Mouse (Mus musculus) kidney, adult 9 months (tissue): Measurements from ENCODE around the gene Mbl2.
"Not testable (repeated sequence)": the region's sequence is repeated elsewhere in the genome, so short reads cannot be mapped to it uniquely, and the experiment has no call there.

ENCODE experiments used
- DNase-seq: peaks from one replicate; pipeline ENCODE4 v3.0.0; 2022

Gene Mbl2

DNA sequence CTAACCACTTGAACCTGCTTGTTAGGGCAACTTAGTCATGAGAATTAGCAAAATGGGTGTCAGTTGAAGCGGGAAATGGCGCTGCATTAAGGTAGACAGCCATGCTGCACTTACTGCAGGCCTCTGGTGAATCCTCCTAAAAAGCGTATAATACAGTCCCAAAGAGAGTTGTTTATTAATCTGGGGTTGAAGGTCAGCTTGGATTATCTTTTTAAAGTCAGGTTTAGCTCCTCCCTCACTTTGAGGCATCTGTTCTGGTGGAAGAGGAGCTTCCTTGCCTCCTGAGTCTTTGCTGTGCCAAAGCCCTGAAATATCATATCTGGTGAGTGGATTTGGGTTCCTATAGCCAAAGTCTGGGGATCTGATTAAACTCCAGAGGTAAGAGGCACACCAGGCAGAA, at the start of gene Mbl2:
Mbl2 (plus strand) TSS at position 252 of the 400 bp plus-strand sequence.
- DNase-seq: peak; percentile 30

DNA sequence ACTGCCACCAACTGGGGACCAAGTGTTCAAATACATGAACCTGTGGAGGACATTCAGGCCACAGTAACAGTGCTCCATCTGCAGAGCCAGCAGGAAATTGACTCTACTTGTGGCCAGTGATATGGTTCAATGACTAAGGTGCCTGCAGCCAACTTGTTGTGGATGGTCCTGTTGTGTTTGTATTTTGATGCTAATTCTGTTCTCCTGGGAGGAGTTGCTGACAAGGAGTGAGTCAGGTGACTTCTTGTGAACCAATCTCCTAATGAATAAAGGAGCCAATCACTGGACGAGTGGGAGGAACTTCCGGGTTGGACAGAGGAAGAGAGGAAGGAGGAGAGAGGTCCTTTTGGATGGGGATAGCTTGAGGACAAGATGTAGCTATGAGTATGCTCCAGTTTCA, 47.2 kb upstream of the Mbl2 start:
- no peak for DNase-seq

DNA sequence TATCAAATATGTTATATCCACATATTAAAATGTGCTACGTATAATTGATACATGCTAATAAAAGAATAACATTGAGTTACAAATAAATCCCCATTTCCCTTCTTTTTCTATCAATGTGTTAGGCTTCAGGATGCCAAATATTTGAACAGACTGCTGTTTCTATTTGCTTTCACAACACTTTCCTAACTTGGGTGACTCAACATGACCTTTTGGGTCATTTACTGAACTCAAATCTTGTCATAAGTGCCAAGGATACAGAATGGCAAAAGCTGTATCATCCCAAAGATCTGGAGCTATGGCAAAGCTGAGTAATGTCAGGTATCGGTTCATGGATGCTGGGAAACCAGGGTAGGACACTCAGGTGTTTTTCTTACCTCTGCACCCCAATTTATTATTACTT, 45.5 kb upstream of the Mbl2 start:
- no peak for DNase-seq

DNA sequence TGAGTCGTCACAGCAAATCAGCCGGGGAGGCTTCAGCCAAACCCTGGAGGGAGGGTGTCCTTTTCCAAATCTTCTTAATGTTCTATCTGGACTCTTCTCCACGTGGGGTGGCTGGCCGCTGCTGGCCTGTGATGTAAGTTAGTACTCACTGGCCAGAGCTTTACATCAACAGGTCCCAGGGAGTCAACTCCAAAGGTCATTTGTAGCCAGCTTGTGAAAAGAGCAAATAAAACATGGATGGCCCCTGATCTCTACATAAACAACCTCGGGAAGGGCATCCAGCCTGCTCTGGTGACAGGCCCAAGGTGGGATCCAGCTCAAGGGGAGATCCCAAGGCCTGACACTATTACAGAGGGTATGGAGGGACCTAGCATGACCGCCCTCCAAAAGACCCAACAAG, 37.7 kb upstream of the Mbl2 start:
- DNase-seq: no peak

DNA sequence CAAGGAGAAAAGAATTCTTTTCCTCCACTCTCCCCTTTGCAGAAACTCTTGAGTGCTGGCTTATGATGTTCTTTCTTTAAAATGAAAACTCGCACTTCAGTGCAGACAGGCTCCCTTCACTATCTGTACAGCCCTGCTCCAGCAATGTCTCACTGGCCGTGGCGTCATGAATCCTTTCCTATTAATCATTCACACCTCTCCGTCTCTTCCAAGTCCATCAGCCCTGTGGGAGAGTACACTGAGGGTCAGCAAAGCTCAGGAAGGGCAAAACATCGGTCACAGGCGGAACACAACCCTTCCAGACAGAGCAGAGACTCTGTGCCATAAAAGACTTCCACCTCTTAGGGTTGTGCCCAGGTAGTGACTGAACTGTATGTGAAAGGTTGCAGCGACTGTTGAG, 30.6 kb upstream of the Mbl2 start:
- peak; percentile 87 for DNase-seq

DNA sequence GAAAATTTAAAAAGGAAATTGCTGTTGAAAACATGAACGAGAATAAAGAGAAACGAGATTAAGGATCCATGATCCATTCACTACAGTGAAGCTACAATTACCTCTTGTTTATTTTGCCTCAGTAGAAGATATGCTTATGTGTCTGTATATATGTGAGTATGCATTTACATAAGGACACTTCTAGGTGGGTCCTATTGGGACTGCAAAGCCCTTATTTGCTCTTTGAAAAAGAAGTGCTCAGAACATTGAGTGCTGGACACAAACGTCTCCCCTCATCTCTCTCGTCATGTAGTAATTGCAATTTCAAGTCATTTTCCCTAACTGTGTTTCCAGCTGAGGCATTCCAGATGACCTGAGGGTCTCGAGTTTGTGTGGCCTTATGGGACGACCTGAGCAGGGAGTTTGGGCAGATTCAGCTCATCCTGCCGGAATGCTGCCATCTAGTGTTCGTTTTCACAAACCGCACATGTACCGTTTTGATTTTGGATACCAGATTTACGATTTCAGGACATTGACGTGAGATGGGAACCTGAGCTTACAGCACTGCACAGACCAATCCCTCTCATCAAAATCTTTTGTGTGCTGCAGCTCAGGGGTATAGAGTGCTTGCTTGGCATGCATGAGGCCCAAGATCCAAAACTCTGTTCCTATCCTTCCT, 27.5 kb upstream of the Mbl2 start:
- DNase-seq: peak; percentile 44

DNA sequence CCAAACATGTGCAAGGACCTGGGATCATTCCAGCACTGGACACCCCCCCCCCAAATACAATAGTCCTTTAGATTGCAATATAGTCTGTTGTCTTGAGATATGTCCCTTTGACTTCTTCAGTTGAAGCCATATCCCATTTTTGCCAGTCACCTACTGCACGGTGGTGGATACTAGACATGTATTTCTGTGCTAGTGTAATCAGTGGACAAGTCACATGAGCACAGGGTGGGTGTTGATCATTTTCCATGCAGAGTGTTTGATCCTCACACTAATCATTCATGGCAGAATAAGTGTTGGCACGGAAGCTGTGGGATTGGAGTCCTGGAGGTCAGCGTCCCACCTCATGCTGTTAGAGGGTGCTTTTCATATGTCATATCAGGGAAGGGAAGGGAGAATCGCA, 26.9 kb upstream of the Mbl2 start:
- DNase-seq: no peak

DNA sequence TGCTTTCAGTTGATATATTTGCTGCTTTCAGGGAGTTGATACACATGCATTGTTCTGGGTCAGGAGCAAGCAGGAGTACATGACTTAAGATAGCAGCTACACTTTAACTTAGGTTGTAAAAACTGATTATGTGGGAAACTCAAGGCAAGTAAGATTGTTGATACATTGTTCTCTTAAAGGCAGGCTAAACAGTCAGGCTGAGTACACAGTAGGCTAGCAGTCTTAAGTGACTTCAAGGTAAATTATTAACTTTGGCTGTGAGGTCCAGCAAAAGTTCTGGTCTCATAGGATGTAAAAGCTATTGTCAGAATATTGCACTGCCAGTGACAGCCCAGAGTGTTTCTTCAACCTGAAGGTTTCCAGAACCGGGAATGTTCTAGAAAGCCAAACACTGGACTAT, 25.8 kb upstream of the Mbl2 start:
- no peak for DNase-seq

DNA sequence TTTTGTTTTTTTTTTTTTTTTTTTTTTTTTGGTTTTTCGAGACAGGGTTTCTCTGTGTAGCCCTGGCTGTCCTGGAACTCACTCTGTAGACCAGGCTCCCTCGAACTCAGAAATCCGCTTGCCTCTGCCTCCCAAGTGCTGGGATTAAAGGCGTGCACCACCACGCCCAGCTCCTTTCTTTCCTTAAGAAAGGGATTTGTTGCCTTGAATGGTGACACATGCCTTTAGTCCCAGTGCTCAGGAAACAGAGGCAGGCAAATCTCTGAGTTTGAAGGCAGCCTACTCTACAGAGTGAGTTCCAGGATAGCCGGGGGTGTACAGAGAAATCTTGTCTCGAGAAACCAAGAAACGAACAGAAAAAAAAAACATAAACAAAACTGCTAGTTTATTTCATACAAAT, 23.7 kb upstream of the Mbl2 start:
- not testable (repeated sequence) for DNase-seq

DNA sequence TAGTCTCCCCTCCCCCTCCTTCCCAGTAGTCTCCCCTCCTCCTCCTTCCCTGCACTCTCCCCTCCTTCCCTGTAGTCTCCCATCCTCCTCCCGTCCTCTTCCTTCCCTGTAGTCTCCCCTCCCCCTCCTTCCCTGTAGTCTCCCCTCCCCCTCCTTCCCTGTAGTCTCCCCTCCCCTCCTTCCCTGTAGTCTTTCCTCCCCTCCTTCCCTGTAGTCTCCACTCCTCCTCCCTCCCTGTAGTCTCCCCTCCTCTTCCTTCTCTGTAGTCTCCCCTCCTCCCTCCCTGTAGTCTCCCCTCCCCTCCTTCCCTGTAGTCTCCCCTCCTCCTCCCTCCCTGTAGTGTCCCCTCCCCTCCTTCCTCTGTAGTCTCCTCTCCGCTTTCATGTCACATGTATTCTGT, 18.7 kb upstream of the Mbl2 start:
- DNase-seq: no peak

DNA sequence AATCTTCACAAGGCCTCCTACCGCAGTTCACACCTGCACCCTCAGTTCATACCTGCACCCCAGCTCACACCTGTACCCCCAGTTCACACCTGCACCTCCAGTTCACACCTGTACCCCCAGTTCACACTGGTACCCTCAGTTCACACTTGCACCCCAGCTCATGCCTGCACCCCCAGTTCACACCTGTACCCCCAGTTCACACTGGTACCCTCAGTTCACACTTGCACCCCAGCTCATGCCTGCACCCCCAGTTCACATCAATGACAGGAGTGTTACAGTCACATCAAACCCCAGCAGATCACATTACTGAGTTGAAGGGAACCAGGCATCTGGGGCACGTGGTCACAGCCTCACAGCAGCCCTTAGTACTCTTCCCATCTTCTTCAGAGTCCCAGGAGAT, 17.0 kb upstream of the Mbl2 start:
- not testable (repeated sequence) for DNase-seq

DNA sequence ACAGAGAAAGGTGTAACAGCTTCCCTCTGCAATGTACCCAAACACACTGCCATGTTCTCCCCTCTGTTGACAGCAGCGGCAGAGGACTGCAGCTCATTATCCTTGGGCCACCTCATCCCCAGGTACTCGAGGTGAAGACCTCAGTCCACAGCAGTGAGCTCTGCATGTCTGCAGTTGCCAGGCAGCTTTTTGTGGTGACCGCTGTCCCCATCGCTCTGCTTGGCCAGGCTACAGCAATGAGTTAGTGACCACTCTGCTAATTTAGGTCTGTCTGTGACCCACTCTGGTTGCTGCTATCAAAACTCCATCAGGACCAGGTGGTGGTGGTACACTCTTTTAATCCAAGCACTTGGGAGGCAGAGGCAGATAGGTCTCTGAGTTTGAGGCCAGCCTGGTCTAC, 16.6 kb upstream of the Mbl2 start:
- no peak for DNase-seq

DNA sequence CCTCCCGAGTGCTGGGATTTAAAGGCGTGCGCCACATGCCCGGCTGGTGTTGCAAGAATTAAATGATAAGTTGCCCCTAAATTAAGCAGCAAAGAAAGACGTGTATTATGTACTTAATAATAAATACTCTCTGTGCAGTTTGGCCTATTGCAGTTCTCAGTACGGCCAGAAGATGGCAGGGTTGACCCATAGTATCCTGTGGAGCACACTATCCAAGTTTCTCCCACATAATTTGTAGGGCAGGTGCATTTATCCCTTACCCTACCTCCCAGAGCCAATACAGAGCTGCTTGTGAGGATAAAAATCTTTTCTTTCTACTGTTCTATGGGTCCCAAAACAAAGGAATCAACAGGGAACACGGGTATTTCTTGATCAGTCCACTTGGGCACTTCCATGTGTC, 15.4 kb upstream of the Mbl2 start:
- DNase-seq: peak; percentile 63

DNA sequence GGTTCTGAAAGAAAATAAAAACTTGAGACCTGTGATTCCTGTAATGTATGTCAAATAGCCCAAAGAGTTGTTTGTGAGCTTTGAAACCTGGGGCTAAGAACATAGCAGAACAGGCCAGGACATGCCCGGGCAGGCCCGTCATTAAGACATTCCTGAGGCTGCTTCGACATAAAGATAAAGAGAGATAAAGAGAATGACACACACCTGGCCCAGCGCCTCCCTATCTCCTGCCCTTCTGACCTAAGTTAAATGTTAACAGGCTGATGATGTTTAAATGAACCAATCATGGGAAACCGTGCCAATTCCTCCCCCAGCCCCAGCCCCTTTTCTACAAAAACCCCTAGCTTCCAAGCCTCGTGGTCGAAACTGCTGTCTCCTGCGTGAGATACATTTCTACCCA, 10.1 kb upstream of the Mbl2 start:
- DNase-seq: not testable (repeated sequence)

DNA sequence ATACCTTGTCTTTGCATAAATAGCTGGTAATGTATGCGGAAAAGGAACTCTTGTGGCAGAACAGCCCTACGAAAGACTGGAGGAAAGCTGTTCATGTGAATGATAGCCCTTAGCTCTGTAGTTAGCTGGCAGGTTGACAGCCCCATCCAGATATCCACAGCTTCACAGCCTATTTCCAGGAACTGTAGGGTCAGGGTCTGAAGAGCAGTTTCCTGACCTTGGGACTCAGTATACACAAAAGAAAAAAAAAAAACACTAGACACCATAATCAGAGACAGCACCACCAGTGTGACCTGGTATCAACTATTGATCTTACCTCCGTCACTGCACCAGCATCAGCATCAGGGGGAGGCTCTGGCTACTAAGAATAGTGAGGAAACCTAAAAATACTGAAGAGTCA, 3.3 kb upstream of the Mbl2 start:
- no peak for DNase-seq

DNA sequence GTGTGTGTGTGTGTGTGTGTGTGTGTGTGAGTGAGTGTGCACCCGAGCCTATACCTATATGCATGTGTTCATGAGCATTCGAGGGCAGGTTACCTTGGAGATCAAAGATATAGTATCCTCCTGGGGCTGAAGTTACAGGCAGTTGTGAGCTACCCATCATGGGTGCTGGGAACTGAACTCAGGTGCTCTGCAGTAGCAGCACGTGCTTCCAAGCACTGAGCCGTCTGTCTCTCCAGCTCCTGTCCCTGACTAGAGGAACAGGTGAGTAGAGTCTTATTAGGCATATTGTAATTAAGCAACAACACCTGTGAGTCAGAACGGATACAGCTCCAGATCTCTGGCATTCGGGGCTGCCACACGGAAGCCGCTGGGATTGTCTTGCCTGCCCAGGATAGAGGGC, 1.7 kb downstream of the Mbl2 start:
- DNase-seq: no peak

DNA sequence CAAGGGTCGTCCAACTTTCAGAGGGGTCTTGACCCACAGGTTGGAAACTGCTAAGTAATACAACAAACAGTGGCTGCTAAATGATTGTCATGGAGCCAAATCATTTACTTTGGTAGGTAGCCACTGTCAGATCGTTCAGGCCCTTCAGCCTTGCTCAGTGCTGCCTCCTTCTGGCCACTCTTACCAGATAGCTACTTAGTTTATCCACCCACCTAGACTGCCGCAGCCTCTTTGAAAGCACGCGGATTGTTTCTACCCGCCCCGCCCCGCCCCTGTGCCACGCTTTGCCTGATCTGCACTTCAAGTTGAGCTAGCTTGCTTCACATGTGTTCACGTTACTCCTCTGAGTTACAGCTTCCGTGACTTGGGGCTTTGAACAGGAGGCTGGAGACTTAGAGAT, 14.6 kb downstream of the Mbl2 start:
- peak; percentile 38 for DNase-seq

DNA sequence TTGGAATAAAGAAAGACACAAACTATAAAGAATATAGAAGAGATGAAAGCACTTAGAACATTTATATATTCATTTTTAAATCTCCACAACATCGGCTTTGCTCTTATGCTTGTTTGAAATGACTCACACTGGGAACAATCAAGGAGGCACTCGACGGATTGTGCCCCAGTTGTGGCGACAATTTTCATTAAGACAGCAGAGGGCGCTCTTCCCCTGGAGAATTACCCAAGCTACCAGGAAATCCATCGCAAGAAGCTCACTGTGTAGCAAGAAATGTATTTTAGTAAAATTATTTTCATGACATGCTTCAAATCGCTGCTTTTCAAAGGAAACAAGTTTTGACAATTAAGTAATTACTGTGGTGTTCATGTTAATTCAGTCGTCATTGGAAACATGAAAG, 16.1 kb downstream of the Mbl2 start:
- DNase-seq: peak; percentile 57

DNA sequence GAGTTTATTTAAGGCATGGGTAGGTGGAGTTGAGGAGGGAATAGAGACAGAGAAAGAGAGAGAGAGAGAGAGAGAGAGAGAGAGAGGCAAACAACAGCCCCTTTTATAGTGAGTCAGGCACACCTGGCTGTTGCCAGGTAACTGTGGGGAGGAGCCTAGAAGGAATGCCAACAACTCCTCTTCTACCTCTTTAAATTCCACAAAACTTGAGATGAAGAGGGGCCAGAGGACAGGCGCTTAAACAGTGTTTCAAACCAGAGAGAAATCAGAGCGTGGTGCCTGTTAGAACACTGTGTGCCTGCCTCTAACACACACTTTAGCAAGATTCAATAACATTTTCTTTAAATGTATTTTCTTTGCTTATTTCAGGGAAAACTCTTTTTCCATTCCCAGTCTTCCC, 19.5 kb downstream of the Mbl2 start:
- no peak for DNase-seq

DNA sequence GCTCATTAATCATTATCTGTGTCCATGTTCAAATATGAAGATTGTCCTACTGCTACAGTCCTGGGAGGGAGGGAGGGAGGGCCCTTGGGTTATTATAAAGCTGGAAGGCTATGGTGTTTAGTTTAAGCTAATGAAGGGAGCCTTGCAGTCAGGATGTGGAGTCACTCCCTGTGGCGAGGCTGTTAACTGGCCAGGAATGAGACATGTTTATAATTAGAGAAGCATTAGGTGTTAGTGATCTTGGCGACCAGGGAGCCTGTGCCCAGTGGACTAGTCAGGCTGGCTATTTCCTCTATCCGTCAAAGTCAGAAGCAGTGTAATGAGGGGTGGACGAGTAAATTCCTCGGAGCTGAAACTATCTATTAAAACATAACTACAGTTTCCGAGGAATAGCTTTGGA, 23.6 kb downstream of the Mbl2 start:
- DNase-seq: no peak

DNA sequence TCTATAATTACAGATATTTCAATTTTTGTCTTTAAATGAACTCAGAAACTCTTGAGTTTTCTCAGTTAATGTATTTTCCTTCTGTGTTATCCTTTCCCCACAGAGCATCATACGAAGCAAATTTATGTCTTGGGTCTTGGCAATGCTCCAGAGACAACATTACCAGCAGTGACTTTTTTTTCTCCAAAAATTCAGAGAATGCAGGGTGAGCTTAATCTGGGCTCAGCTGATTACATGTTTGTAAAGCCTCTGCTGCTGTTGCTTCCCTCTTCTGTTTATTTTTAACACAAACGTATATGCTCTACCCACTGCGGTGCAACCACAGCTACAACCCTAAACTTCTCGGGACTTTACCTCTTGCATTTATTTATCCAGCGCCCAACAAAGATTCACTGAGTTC, 48.4 kb downstream of the Mbl2 start:
- no peak for DNase-seq

DNA sequence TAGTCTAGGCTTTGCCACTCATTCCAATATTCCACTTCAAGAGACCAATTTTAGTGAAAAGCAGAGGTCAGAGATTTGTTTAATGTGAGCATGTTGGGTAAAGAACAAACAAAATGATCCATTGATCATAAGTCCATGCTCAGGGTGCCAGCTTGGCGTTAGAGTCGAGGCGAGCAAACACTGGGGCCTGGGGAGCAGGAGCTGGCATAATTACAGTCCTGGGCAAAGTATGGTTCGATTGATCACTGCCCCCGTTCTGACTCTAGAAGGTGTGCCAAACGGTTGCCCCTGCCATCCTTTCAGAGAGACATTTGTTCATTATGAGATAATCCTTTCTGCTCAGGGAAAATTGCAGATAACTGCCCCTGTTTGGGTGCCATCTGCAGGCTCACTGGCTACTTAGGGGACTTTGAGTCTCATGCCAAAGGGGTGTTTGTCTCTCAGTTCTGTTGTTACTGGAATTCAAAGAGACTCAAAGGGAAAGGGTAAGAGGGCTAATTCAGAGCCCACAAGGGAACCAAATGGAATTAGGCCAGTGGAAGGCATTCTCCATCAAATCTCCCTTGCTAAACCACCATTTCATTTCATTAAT, 55.3 kb downstream of the Mbl2 start:
- DNase-seq: no peak
